Mouse (Mus musculus) T-helper 17 cell (primary cell): ENCODE measurements around the gene Ltb.

Experiments used
- in situ Hi-C, 2 experiments: fragments of 300-600 bp; cut with MboI, MseI; formaldehyde crosslinking; loops; 1 replicate in 1 of 2; 2 replicates in 1 of 2; pipeline ENCODE4 v1.15.1; 2025; ENCODE audit warnings: high pct_unique_total_duplicates in 2 of 2

The Ltb gene

GRCm38 (mm10) chr17:35241305-35242014 lies 47.2 kb downstream of the Ltb start, which contains the start of gene Ddx39b:
Gene Ddx39b (plus strand): TSS chr17:35241746.
- in situ Hi-C loops, result loop anchor here (5.0 to 25.0 kb wide), 2 partner anchors 239 to 1129 kb away; partner anchors contain the start of genes Brd2 (in 1 of the 2), H2-DMa (in 1 of the 2) and Vars (in 1 of the 2)

GRCm38 (mm10) chr17:35242015-35242941 lies 48.0 kb downstream of the Ltb start:
- in situ Hi-C loops, result loop anchor here (5.0 to 25.0 kb wide), 2 partner anchors 240 to 1130 kb away; partner anchors contain the start of genes Brd2 (in 1 of the 2), H2-DMa (in 1 of the 2) and Vars (in 1 of the 2)

GRCm38 (mm10) chr17:35243086-35243485 lies 48.8 kb downstream of the Ltb start:
- in situ Hi-C loops, result loop anchor here (5.0 to 25.0 kb wide), 2 partner anchors 241 to 1131 kb away; partner anchors contain the start of genes Brd2 (in 1 of the 2), H2-DMa (in 1 of the 2) and Vars (in 1 of the 2)

GRCm38 (mm10) chr17:35244999-35245398 lies 50.8 kb downstream of the Ltb start:
- in situ Hi-C loops, result loop anchor here (5.0 to 25.0 kb wide), 2 partner anchors 243 to 1133 kb away; partner anchors contain the start of genes Brd2 (in 1 of the 2), H2-DMa (in 1 of the 2) and Vars (in 1 of the 2)
